Mouse (Mus musculus) left cerebral cortex, adult 6 months (tissue): ENCODE measurements around the gene Dnhd1. TPM values are rescaled to one million over a fixed set of nuclear protein-coding genes. Genes with fewer than 3 reads are reported as not detected.

Source experiments
- long read RNA-seq, 2 experiments: library from polyadenylated mRNA; unstranded; transcript quantifications; one replicate each; pipeline ENCODE4 v2.0.0; 2019 to 2020
- polyA plus RNA-seq: library from polyadenylated mRNA; unstranded; fragments of <200 nt; fragmentation: Nextera tagmentation; gene quantifications from 2 replicates; pipeline ENCODE4 v1.2.3, GENCODE M21; 2021

Gene Dnhd1
- 0.26 and 0.39 TPM in 2 replicates for polyA plus RNA-seq
- long read RNA-seq, experiment 1, result 0 reads
- long read RNA-seq, experiment 2, partial matches to known transcripts, result 0 of 2 reads
- long read RNA-seq, experiment 2, other reads (novel, unspliced or antisense), result 2 of 2 reads

DNA sequence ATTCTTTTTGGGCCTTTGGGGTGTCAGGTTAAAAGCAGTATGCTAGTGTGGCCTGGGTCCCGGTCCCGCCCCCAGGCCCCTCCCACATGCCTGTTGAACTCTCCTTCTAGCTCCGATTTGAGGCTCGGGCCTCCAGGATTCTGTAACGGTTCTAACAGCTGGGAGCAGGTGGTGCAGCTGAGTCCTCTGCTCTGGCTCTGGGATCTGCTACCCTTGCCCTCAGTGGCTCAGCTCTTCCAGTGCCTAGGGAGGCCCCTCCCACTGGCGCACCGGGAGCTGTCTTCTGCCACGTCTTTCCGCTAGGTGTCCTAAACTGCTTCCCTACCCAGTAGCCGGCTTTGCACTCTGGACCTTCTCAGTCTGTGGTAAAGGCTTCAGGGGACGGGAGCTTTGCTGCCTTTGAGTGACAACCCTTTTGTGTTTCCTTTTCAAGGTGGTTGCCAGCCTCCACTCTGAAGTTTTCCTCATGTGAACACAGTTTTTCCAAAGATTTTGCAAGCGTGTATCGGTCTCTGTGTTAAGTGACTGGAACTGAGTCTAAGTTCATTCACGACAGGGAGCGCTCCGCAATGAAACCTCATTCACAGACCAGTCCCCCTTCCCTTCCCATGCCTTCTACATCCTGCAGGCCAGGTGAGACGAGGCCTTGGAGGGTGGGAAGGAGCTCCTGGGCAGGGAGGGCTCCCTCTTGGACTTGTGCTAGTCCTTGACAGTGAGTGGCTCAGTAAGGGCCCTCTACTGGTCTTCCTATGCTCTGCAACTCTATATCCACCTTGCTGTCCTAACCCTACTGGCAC is at the start of gene Dnhd1:
Dnhd1 (plus strand) TSS at position 189 of the 797 bp plus-strand sequence.

GRCm38 (mm10) chr7:105633127-105633800 is 17.4 kb upstream of the Dnhd1 start, which contains the start of gene Trim3:
Gene Trim3, minus strand, starts transcription at chr7:105633571.

DNA sequence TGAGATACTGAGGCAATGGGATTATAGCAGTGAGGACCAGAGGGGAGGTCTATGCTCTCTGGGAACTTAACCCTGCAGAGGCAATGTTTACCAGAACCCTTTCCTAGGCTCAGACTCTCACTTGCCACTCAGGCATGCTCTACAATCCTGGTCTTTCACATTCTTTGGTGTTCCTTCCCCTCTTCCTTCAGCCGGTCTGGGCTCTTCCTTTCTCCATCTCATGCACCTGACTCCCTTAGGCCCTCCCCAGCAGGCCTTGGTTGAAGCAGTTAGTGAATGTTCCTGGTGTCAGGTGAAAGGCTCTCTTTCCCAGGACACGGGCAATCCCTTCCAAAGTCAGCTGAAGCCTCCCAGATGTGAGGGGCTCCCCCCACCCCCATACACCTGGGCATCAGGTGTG is 10.9 kb upstream of the Dnhd1 start, which contains the start of gene Timm10b:
Timm10b (plus strand) TSS at position 301 of the 400 bp plus-strand sequence.

DNA sequence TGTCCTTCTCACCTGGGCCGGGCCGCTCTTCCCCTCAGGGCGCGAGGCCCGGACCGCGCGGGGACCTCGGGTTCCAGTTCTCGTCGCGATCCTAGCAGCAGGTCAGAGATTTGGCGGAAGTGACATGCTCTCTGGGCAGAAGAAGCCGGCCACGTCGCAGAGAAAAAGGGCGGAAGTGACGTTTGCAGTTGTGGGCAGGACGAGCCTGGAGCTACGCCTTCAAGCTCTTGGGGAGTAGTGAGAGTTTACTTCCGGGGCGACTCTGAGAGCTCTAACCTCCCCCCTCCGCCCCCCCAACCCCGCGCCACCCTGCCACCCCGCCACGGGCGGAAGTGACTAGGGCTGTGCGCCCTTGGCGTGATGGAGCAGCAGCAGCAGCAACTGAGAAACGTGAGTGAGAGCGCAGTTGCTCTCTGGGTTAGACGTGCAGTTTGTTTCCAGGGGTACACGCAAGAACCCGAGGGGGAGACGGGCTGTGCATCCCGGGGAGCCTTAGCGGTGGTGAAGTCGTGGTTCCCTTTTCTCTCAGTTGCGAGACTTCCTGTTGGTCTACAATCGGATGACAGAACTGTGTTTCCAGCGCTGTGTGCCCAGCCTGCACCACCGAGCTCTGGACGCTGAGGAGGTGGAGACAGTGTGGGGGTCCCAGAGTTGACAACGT is 10.3 kb upstream of the Dnhd1 start, which contains the start of the genes Arfip2 and Gm45799:
Arfip2 (minus strand) TSS at position 184 of the 661 bp plus-strand sequence.
Gm45799 (plus strand) TSS at position 320 of the 661 bp plus-strand sequence.

GRCm38 (mm10) chr7:105736264-105736901 is 85.8 kb downstream of the Dnhd1 start, which contains the start of gene Ilk:
Gene Ilk, plus strand, starts transcription at chr7:105736592.

GRCm38 (mm10) chr7:105736911-105737521 is 86.4 kb downstream of the Dnhd1 start, which contains the start of gene Rrp8:
Gene Rrp8, minus strand, starts transcription at chr7:105737385.

GRCm38 (mm10) chr7:105743926-105744590 is 93.4 kb downstream of the Dnhd1 start, which contains the start of gene Taf10:
Gene Taf10, minus strand, starts transcription at chr7:105744361.

DNA sequence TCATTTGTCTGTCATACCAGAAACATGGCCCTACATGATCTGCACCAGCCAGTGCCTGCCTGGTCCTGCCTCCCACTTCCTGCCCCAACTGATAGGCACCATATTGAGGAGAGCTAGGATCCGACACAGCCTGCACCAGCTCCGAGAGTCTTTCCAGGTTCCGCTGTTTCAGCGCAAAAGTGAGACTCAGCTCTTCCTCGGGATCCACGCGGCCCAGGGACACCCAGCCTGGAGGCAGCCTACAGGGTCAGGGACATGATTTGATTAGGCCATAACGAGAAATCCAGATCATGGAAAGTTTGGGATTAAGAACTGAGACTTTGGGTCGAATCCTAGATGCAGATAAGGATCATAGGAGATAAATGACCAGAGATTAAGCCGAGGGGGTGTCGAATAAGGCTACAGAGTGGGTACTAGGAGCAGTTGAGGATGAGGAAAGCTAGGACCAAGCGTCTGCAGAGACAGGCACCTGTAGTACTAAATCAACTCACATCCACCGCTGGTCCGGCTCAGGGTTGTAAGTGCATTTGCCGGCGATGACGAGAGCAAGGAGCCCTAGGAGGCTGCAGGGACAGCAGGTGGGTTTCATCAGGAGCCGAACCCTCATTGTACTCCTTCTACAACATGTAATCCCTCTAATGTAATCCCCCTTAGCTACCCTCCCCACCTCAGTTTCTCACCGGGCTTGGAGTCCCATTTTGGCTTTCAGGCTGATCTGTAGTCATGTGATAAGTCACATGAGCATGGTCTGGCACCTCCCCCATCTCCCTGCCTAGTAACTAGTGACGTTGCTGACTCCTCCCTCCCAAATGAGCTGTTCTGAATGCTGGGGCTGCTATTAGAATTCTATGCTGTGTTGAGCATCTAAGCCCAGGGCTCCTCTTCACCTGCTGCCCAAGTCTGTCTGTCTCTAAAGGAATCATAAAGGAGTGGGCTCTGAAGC is 101.1 kb downstream of the Dnhd1 start, which contains the start of gene Tpp1:
Tpp1 (minus strand) TSS at position 745 of the 943 bp plus-strand sequence.

Other genes starting within 250 kb of the Dnhd1 start
- gene Cnga4, start 246.3 kb upstream of the Dnhd1 start, polyA plus RNA-seq, result 0.33 and 0.43 TPM in 2 replicates
- 24.0 and 37.9 TPM in 2 replicates for gene Cckbr, start 225.1 kb upstream of the Dnhd1 start, polyA plus RNA-seq
- gene Cavin3, start 168.5 kb upstream of the Dnhd1 start, polyA plus RNA-seq, result 36.0 and 38.6 TPM in 2 replicates
- 91.4 and 99.7 TPM in 2 replicates for gene Smpd1, start 96.5 kb upstream of the Dnhd1 start, polyA plus RNA-seq
- 463 and 483 TPM in 2 replicates for gene Apbb1, start 69.2 kb upstream of the Dnhd1 start, polyA plus RNA-seq
- gene Hpx, start 50.7 kb upstream of the Dnhd1 start, polyA plus RNA-seq, result 0.49 and 1.2 TPM in 2 replicates
- 37.4 and 60.6 TPM in 2 replicates for gene Trim3, start 17.3 kb upstream of the Dnhd1 start, polyA plus RNA-seq
- gene Timm10b, start 10.8 kb upstream of the Dnhd1 start, polyA plus RNA-seq, result 219 and 252 TPM in 2 replicates
- gene Arfip2, start 10.4 kb upstream of the Dnhd1 start, polyA plus RNA-seq, result 48.2 and 50.0 TPM in 2 replicates
- gene Gm45799, start 10.3 kb upstream of the Dnhd1 start, polyA plus RNA-seq, result 11.6 and 35.0 TPM in 2 replicates
- 53.5 and 86.9 TPM in 2 replicates for gene Ilk, start 85.8 kb downstream of the Dnhd1 start, polyA plus RNA-seq
- gene Rrp8, start 86.6 kb downstream of the Dnhd1 start, polyA plus RNA-seq, result 6.3 and 7.6 TPM in 2 replicates
- 10.5 and 82.1 TPM in 2 replicates for gene Taf10, start 93.5 kb downstream of the Dnhd1 start, polyA plus RNA-seq
- gene Tpp1, start 101.4 kb downstream of the Dnhd1 start, polyA plus RNA-seq, result 67.3 and 125 TPM in 2 replicates
- gene Dchs1, start 136.8 kb downstream of the Dnhd1 start, polyA plus RNA-seq, result 0.61 and 1.1 TPM in 2 replicates
- 281 and 283 TPM in 2 replicates for gene Mrpl17, start 160.3 kb downstream of the Dnhd1 start, polyA plus RNA-seq